Mouse (Mus musculus) left cerebral cortex, adult 8-10 months (tissue): ENCODE measurements around the gene Gm8108. TPM values are rescaled to one million over a fixed set of nuclear protein-coding genes. Genes with fewer than 3 reads are reported as not detected.
"Not testable (repeated sequence)": the region's sequence is repeated elsewhere in the genome, so short reads cannot be mapped to it uniquely, and the experiment has no call there.

ENCODE experiments used
- DNase-seq, 2 experiments: peaks; one replicate each; pipeline ENCODE4 v3.0.0; 2022; ENCODE audit warnings: low spot score in 2 of 2
- total RNA-seq, 4 experiments: library from RNA; stranded (reverse); gene quantifications; 2 replicates each; pipeline ENCODE4 v1.2.4; 2022

Gene Gm8108
- total RNA-seq, result 1 to 10 TPM in 3 of 4 experiments, under 1 TPM in 1; 0.91 to 5.0 (median 2.4) TPM

- DNase-seq, result not testable (repeated sequence)
These were observed at the start of gene Gm8108 for GRCm38 (mm10) chr14:4110426-4110825. Gene Gm8108, plus strand, starts transcription at chr14:4110526.

DNA sequence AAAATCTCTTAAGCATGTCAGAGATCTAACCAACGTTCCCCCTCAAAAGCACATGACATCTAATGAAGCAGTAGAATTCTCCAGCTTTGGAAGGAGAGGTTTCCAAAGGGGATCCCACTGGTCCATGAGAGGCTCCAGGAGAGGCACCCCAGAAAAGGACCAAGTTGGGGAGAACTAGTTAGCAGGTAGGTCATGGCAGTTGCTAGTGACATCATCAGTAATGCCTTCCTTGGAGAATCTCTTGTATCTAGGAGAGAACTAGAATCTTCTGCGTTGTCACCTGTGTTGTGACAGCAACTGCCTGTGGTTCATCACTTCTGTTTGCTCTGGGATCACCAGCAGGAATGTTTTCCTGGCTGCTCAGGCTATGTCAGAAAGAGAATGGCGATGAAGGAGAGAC is 26.5 kb upstream of the Gm8108 start, which contains the start of gene Gm3115:
TSS of gene Gm3115 (plus strand) at position 301 of the 400 bp plus-strand sequence.
- DNase-seq, result not testable (repeated sequence)

DNA sequence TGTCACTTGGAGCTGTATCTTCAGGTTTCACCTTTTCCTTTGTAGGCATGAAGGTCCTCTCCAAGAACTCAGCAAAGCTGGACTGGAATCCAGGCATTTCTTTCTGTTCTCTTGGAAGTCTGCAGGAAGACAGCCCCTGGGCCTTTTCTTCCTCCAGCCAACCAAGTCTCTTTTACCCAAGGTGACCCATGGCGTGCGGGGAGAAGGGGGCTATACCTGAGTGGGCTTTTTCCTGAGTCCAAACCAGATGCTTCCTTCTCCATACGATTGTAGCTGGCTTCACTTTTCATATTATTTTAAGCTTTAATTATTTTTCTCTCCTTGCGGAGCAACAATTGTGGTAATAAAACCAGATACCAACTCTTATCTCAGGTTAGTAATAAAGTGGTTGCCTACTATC is 31.3 kb downstream of the Gm8108 start:
- not testable (repeated sequence) for DNase-seq

- DNase-seq, result not testable (repeated sequence)
These were observed 54.4 kb downstream of the Gm8108 start, which contains the start of gene Gm3127 for GRCm38 (mm10) chr14:4164730-4165129. Gene Gm3127, plus strand, starts transcription at chr14:4165030.

DNA sequence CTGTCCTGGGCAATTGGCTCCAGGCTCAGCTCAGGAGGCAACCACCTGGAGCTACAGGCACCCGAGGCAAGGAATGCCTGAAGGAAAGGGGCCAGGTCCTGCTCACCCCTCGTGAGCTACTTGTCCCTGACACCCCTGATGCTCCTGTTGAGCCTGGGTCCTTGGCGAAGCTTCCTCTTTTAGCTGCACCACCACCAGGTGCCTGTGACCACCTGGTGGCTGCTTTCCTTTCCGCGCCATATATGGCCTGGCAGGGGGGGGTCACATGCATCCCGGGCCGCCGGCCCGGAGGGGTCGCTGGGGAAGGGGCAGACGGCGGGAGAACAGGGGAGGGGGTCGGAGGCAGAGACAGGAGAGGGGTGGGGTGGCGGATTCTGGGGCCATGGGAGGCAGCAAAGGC is 71.7 kb downstream of the Gm8108 start:
- peak in 1 of 2 experiments; percentile 1 for DNase-seq

Other genes with a start within 250 kb of the Gm8108 start
- gene Gm2916, start 226.4 kb upstream of the Gm8108 start, total RNA-seq, result not detected
- gene Gm3029, start 178.8 kb upstream of the Gm8108 start, total RNA-seq, result not detected
- gene Gm3095, start 147.0 kb upstream of the Gm8108 start, total RNA-seq, result under 1 TPM in 1 of 4 experiments, not detected in 3; 0.51 TPM
- gene Gm3099, start 112.1 kb upstream of the Gm8108 start, total RNA-seq, result not detected
- 1 to 10 TPM; 2.1 to 4.4 (median 3.8) TPM for gene Gm5796, start 86.6 kb upstream of the Gm8108 start, total RNA-seq
- under 1 TPM in 2 of 4 experiments, not detected in 2; 0.21 to 0.46 TPM for gene Gm3115, start 26.4 kb upstream of the Gm8108 start, total RNA-seq
- gene Gm3127, start 54.5 kb downstream of the Gm8108 start, total RNA-seq, result not detected
- gene Gm2974, start 72.0 kb downstream of the Gm8108 start, total RNA-seq, result under 1 TPM in 2 of 4 experiments, not detected in 2; 0.51 to 0.91 TPM
- gene Gm3138, start 139.1 kb downstream of the Gm8108 start, total RNA-seq, result not detected
- gene Gm3149, start 206.8 kb downstream of the Gm8108 start, total RNA-seq, result not detected
- 1 to 10 TPM in 3 of 4 experiments, under 1 TPM in 1; 0.81 to 1.4 (median 1.1) TPM for gene 2610042L04Rik, start 224.2 kb downstream of the Gm8108 start, total RNA-seq